Mouse (Mus musculus) neural tube, embryonic 12.5 days (tissue): Measurements from ENCODE around the gene Smco4. TPM values are rescaled to one million over a fixed set of nuclear protein-coding genes. Genes with fewer than 3 reads are reported as not detected.

Source experiments
- ATAC-seq: fragments of 200-750 bp; cut with Nextera tagmentation; 2 replicates; pipeline ENCODE4 v1.8.0; 2017; ENCODE audit warnings: low read depth, mild to moderate bottlenecking, moderate TSS enrichment, moderate library complexity; ENCODE audit not compliant: low FRiP score
- H3K27ac ChIP-seq: fragments of 300-500 bp; sonication (generic); 2 replicates; pipeline ENCODE4 v1.5.1; 2016
- H3K27me3 ChIP-seq: fragments of 300-500 bp; sonication (generic); replicated peaks from 2 replicates; pipeline ENCODE4 v1.6.1; 2016; ENCODE audit warnings: mild to moderate bottlenecking
- H3K36me3 ChIP-seq: fragments of 300-500 bp; sonication (generic); 2 replicates; pipeline ENCODE4 v1.6.1; 2016; ENCODE audit warnings: mild to moderate bottlenecking
- H3K4me1 ChIP-seq: fragments of 300-500 bp; sonication (generic); 2 replicates; pipeline ENCODE4 v1.6.1; 2016
- H3K4me2 ChIP-seq: fragments of 300-500 bp; sonication (generic); replicated peaks from 2 replicates; pipeline ENCODE4 v1.6.1; 2016; ENCODE audit warnings: mild to moderate bottlenecking
- H3K4me3 ChIP-seq: fragments of 300-500 bp; sonication (generic); 2 replicates; pipeline ENCODE4 v1.5.1; 2016
- H3K9ac ChIP-seq: fragments of 300-500 bp; sonication (generic); 2 replicates; pipeline ENCODE4 v1.6.1; 2016; ENCODE audit warnings: mild to moderate bottlenecking
- H3K9me3 ChIP-seq: fragments of 300-500 bp; sonication (generic); 2 replicates; pipeline ENCODE4 v1.6.1; 2016; ENCODE audit warnings: mild to moderate bottlenecking
- WGBS: fragments of 180-500 bp; shearing (Covaris S2); methylation state at CpG from one replicate; pipeline ENCODE4 v1.1.7; 2016; 5-methylcytosine and 5-hydroxymethylcytosine counted together
- polyA plus RNA-seq: library from polyadenylated mRNA; unstranded; fragments of >200 nt; fragmentation: Nextera tagmentation; extraction: Ambion mirVana; gene quantifications from 2 replicates; pipeline ENCODE4 v1.2.1, GENCODE M21; 2016

Gene Smco4
- polyA plus RNA-seq, 1 experiment from 2014 or later, result 0.91 TPM

DNA sequence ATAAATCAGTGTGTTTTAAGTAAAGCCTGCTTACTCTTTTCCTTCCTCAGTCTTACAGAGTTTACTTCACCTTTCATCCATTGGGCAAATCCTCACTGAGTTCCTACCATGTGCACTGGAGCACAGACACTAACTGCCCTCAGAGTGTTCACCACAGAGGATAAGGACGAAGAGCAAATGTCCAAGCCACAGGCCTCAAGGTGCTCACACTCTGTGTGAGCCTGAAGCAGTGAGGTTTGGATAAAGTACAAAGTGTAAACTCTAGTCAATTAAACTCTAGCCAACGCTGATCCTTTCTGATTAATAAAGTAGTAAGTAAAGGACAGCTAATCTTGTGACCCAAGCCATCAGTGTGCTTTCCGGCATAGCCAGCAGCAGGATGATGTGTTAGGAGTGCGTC, 100.9 kb downstream of the Smco4 start:
- Histone ChIP-seq H3K27me3 (no peaks in the 10 kb centered on the region), H3K4me2 (no peak overlapping the region), H3K36me3 (no peaks in the 10 kb centered on the region), H3K9me3 (no peaks in the 10 kb centered on the region), H3K27ac (no peak overlapping the region), H3K9ac (no peak overlapping the region), H3K4me3 (no peak overlapping the region), H3K4me1 (peaks cover 5% of the 10 kb centered on the region; the same call in 1 of the 2 replicates)
- ATAC-seq, result no peak
- WGBS, result 85% methylated on average over 4 of the region's 4 CpGs

Other genes with a start within 250 kb of the Smco4 start
- 43.4 and 46.7 TPM in 2 replicates for gene Med17, start 213.5 kb upstream of the Smco4 start, polyA plus RNA-seq
- 59.1 and 59.3 TPM in 2 replicates for gene Taf1d, start 187.2 kb upstream of the Smco4 start, polyA plus RNA-seq
- 9.8 and 11.2 TPM in 2 replicates for gene 4931406C07Rik, start 187.0 kb upstream of the Smco4 start, polyA plus RNA-seq
- 21.5 and 21.9 TPM in 2 replicates for gene Cep295, start 135.6 kb upstream of the Smco4 start, polyA plus RNA-seq
- 0.16 and 0.31 TPM in 2 replicates for gene Deup1, start 134.5 kb downstream of the Smco4 start, polyA plus RNA-seq
- 20.6 and 22.7 TPM in 2 replicates for gene Slc36a4, start 216.3 kb downstream of the Smco4 start, polyA plus RNA-seq